Mouse (Mus musculus) megakaryocyte, embryonic 14.5 days (primary cell): ENCODE measurements around the gene Map3k7.

Experiments used
- FLI1 ChIP-seq: IDR thresholded peaks from 2 replicates; pipeline ENCODE4 v1.6.1; 2012; ENCODE audit warnings: low read length, inconsistent platforms, mixed read lengths
- GATA1 ChIP-seq: IDR thresholded peaks from 3 replicates; pipeline ENCODE4 v1.6.1; 2012; ENCODE audit warnings: mixed read lengths, low read length, inconsistent platforms, borderline replicate concordance

GRCm38 (mm10) chr4:31937376-31938281 lies 26.3 kb upstream of the Map3k7 start:
- TF ChIP-seq GATA1 (no peak), FLI1 (no peak)
